Mouse (Mus musculus) splenic B cell, adult 2 months (primary cell): Measurements from ENCODE around the gene Amer3.
"Not testable (repeated sequence)": the region's sequence is repeated elsewhere in the genome, so short reads cannot be mapped to it uniquely, and the experiment has no call there.

Experiments used
- DNase-seq: peaks from one replicate; pipeline ENCODE4 v3.0.0-alpha.2; 2011; ENCODE audit warnings: low read depth, low spot score
- H3K27me3 ChIP-seq: 2 replicates; pipeline ENCODE4 v1.6.1; 2012; ENCODE audit warnings: mild to moderate bottlenecking, low read length, moderate library complexity, mixed read lengths; ENCODE audit not compliant: control insufficient read depth, poor library complexity, insufficient read depth, severe bottlenecking
- H3K36me3 ChIP-seq: 2 replicates; pipeline ENCODE4 v1.6.1; 2012; ENCODE audit warnings: mild to moderate bottlenecking, low read length, moderate library complexity, mixed read lengths; ENCODE audit not compliant: control insufficient read depth, poor library complexity, insufficient read depth, severe bottlenecking

Gene Amer3

DNA sequence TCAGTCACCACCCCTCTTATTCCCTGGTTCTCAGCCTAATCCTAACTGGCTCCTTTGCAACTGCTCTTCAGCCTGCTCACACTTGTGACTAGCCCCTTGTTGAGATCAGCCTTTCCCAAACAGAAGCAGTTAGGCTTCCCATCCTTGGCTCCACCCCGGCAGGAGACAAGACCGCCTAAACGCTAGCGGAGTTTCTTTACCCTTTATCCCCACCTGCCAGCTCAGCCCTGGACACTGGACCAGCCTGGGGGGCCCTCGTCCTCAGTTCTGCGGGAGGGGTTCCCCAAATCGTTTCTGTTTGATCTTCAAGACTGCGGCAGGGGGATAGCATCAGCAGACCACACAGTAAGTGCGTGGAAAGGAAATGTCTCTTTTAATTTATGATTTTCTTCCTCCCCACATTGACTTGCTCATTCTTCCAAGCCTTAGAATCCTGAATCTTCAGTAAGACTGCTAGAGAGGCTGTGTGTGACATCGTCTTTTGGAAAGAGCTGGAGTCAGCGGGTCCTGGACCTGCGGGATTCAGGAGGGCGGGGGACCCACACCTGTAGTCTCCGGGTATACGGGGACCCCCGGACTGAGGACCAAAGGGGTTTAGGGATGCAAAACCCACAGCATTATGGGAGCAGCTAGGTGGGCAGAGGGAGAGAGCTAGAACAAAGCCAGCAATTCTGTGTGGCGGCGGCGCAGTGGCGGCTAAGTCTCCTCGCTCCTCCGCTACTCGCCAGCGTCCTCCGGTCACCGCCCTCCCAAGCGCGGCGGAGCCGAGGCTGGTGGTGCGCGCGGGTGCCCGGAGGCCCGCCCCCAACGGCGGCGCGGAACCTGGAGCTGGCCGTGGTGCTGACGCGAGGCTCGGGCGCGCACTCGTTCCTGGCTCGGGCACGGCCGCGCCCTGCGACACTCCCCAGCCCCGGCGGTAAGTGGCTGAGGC lies at the start of gene Amer3:
Amer3 (plus strand) TSS at position 807 of the 931 bp plus-strand sequence.
- Histone ChIP-seq H3K36me3 (no peaks in the 10 kb centered on the region), H3K27me3 (no peaks in the 10 kb centered on the region)
- peak; percentile 51 for DNase-seq

DNA sequence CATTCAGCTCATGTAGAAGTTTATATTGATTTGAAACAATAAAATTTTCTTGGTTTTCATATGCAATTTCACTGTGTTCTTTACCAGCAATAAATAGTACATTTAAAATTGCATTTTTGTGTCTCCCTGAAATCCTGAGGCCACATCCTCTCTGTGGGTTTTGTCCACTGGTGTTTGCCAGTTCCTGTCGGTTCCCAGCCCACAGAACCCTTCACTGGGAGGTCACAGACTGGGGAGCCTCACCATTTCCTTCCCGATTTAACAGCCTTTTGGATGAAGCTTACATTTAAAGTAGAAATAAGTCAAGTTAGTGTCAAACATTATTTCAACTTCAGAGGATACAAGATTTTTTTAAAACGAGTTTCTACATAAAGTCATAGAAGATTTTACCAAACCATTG lies 44.9 kb upstream of the Amer3 start:
- not testable (repeated sequence) for H3K27me3 ChIP-seq, H3K36me3 ChIP-seq, DNase-seq

DNA sequence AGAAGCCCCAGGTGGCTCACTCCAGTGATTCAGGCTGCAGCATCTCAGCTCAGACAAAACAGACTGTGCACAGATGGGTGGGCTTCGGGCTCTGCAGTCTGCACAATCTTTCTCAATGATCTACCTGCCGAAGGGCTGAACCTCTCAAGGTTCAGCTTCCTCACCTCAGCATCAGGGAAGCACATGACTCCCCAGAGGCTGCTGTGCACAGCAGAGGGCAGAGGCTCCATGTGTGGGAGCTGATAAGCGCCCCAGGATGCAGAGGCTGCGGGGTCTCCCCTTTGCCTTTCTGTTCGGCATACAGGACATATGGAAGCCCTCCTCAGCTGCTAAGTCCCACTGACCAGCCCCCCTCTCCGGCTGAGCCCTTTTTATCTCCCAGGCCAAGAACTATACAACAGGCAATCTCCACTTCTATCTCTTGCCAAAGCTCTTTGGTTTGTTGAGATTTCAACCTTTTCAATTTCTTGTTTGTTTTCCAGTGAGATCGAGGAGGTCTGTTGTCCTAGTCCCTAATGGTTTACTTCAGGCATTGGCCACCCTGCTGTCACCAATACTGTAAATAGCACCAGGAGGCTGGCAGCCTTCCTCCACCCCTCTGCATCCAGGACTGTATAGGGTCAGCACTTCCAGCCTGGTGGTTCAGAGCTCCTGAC lies 44.3 kb upstream of the Amer3 start, which contains the start of gene Cfc1:
Cfc1 (plus strand) TSS at position 606 of the 656 bp plus-strand sequence.
- DNase-seq = not testable (repeated sequence)

DNA sequence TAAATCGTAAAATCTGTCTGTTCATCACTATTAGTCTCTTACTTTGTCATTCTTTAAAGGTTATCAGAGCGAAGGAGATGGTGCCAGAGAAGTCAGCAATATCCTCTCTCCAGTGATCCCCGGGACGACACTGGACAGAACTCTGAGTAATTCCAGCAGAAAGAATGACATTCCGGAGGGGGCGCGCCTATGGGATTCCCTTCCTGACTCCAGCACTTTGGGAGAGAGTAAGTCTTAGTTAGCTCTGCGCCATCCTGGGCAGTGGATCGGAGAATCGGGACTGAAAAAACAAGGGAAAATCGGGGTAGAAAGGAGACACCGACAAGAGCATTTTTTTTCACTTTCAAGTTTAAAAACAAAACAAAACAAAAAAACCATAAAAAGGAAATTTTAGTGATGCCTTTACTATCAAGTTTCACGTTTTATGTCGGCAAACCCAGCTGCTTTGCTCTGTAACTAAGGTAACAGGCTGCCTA lies 43.1 kb upstream of the Amer3 start:
- H3K27me3 ChIP-seq = no peaks in the 10 kb centered on the region
- no peak for DNase-seq
- H3K36me3 ChIP-seq = no peaks in the 10 kb centered on the region

More for the DNA sequence above, 44.3 kb upstream of the Amer3 start, which contains the start of gene Cfc1:
- H3K36me3 ChIP-seq, H3K27me3 ChIP-seq: not testable (repeated sequence)

DNA sequence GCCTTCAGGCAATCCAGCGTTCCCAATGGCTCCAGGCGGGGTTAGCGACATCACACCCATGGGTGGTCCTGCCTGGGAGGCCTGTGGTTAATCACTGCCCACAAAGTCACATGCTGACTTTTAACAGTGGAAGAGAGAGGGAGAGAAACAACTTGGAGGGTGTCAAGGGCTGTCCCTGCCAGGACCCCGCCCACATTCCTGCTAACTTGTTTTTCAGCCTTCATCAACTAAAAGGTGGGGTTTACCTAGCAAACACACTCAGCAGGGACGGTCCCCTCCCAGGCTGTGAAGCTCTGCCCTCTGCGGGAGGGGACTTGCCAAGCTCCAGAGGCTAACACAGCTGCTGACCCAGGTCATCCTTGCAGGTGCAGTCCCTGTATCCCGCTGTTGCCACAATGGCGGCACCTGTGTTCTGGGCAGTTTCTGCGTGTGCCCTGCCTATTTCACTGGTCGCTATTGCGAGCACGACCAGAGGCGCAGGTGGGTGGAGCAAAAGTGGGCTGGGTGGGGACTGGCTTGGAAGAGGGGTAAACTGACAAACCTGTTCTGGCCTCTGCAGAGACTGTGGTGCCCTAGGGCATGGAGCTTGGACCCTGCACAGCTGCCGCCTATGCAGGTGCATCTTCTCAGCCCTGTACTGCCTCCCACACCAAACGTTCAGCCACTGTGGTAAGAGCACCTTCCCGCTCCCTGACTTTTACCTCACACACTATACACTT lies 42.5 kb upstream of the Amer3 start:
- no peak for DNase-seq
- Histone ChIP-seq H3K27me3 (no peaks in the 10 kb centered on the region), H3K36me3 (no peaks in the 10 kb centered on the region)

DNA sequence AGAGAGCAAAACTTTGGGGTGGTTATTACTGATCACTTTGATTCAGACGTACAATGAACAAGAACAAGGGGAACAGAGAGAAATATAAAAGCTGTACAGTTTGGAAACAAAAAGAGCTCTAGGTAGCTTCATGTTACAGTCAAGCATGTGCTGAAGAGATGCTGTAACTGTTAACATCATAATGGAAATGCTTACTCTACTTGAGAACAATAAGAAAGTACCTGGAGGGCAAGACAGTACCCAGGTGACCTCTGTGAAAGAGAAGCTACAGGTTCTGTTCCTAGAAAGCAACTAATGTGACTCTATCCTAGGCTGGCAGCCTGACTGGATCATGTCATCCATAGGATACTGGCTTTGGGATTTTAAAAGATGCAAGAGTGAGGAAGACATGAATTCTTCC lies 32.4 kb upstream of the Amer3 start:
- Histone ChIP-seq H3K27me3 (no peaks in the 10 kb centered on the region; the same call in 1 of the 2 replicates), H3K36me3 (no peaks in the 10 kb centered on the region)
- no peak for DNase-seq

DNA sequence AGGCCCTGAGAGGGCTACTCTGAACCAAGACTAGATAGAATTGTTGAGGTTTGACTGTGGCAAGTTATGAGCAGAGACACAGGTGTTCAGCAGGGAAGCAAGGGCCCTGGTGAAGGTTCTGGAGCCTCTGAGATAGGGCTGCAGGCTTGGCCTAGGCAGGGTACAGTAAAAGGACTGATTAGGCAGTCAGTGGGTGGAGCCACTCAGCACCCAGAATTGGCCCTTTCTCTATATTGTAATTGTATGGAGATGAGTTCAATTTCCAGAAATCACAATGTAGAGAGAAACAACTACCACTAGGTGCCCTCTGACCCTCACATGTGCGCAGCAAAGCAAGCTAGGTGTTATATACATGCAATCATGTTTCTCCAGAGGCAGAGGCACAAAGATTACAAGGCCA lies 25.8 kb upstream of the Amer3 start:
- no peak for DNase-seq
- Histone ChIP-seq H3K36me3 (no peaks in the 10 kb centered on the region), H3K27me3 (no peaks in the 10 kb centered on the region)

DNA sequence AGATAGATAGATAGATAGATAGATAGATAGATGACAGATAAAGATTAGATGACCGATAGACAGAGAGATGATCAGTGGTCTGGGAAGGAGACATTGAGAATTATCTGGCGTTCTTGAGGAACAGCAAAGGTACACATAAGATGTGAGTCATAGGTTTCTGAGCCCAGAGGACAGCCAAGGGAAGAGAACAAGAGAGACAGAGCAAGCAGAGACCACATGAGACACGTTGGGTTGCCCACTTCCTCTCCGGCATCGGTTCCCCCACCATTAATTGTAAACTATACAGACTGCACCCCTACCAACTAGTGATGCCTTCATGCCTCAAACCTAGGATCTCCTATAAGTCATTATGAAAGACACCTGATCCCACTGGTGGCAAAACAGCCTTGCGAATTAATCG lies 25.2 kb upstream of the Amer3 start:
- Histone ChIP-seq H3K27me3 (no peaks in the 10 kb centered on the region), H3K36me3 (no peaks in the 10 kb centered on the region)
- DNase-seq = no peak

DNA sequence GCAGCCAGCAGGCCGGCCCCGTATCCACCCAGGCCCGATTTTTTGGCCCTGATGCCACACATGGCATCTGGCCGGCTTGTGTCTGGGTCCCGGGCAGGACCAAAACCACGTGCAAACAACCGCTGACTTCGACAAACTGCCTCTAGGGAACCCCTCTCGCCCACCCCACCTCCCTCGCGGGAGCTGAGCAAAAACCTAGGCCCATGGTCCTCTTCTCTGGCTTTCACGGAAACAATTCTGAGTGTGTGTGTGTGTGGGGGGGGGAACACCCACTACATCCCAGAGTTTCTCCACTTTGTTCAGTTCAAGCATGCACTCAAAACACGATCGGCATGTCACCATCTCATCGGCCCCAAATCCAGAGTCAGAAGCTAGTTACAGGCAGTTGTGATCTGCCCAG lies 18.6 kb upstream of the Amer3 start, which contains the start of gene Prss40:
Prss40 (minus strand) TSS at position 101 of the 400 bp plus-strand sequence.
- H3K36me3 ChIP-seq = no peaks in the 10 kb centered on the region
- no peaks in the 10 kb centered on the region for H3K27me3 ChIP-seq
- no peak for DNase-seq

DNA sequence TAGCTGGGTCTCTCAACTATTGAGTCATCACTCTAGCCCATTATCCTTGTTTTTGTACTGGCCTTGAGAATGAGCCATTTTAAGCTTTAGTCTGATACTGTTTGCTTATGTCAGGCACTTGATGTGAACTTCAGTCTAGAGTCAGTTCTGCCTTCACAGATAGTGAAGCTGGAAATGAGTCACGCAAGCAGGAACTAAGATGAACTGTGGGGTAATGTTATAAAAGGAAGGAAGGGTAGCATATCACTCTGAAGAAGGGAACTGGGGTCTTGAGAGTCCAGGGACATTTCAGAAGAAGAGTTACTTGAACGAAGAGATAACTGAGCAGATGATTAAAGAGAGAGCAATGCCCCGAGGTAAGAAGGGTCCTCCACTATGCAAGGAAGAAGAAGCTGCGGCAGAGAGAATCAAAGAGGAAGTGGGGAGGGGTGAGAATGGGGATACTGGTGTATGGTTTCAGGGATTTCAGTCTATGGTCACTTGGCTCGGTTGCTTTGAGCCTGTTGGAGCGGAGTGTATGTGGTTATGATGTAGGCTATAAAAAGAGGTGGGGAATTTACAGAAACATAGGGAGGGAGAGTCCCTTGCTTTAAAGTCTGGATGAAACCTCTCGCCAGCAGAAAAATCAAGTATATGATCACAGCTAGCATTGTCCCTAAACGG lies 14.9 kb upstream of the Amer3 start:
- no peak for DNase-seq
- H3K27me3 ChIP-seq = no peaks in the 10 kb centered on the region
- no peaks in the 10 kb centered on the region for H3K36me3 ChIP-seq

DNA sequence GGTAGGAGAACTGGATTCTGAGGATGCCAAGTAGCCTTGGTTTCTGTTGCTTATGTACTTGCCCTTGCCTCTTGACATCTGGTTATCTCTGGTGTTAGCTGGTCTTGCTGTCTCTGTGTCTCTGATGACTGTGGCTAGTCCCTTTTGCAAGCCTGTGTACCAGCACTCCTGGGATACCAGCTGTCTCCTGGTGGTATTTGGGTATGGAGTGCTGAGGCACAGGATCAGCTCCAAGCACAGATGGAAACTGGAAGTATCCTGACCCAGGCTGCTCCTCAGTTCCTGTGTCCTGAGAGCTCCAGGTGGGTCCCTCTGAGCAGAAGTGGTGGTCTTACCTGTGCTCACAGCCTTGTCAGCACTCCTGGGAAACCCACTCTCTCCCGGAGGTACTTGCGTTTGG lies 11.3 kb upstream of the Amer3 start:
- H3K27me3 ChIP-seq = no peaks in the 10 kb centered on the region
- no peak for DNase-seq

DNA sequence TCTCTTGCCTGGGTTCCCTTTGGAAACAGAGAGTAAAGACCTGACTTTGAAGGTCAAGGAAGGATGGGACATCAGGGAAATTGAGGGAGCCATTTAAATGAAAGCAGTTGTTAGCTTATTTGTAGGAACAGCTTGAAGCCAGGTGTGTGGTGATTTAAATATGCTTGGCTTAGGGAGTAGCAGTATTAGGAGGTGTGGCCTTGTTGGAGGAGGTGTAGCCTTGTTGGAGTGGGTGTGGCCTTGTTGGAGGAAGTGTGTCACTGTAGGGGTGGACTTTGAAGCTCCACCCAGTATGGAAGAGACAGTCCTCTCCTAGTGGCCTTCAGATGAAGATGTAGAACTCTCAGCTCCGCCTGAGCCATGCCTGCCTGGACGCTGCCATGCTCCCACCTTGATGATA lies 9.6 kb upstream of the Amer3 start:
- Histone ChIP-seq H3K36me3 (no peaks in the 10 kb centered on the region), H3K27me3 (no peaks in the 10 kb centered on the region)
- DNase-seq = no peak

More for the DNA sequence above, 11.3 kb upstream of the Amer3 start:
- no peaks in the 10 kb centered on the region for H3K36me3 ChIP-seq

DNA sequence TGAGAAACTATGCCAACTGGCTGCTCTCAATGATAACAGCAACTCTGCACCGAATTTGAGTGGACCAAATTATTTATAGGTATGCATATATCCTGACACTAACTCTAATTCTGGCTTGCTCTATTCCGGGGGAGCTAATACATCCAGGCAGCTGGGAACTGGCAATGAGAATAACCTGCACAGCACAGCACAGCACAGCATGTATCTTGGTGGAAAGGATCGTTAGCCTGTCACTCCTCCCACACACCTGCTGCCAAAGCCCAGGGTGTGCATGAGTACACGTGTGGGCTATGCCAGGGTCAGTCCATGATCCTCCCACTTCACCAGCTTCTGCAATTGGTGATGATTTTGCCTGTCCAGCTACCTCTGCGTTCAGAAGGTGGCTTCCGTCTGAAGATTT lies 8.0 kb upstream of the Amer3 start:
- Histone ChIP-seq H3K27me3 (no peaks in the 10 kb centered on the region), H3K36me3 (no peaks in the 10 kb centered on the region)
- DNase-seq = no peak

DNA sequence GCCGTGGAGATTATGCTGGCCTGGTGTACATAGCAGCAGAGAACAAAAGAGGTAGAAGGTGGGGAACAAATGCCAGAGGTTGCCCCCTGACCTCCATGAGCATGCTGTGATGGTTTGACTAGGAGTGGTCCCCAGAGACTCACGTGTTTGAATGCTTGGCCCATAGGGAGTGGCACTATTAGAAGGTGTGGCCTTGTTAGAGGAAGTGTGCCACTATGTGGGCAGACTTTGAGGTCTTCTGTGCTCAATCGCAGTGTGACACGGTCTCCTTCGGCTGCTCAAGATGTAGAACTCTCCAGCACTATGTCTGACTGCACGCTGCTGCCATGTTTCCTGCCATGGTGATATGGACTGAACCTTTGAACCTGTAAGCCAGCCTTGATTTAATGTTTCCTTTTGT lies 6.2 kb upstream of the Amer3 start:
- Histone ChIP-seq H3K36me3 (no peaks in the 10 kb centered on the region), H3K27me3 (no peaks in the 10 kb centered on the region)
- DNase-seq = peak; percentile 8
